Mouse (Mus musculus): ENCODE results near the gene Fmnl2.

DNA sequence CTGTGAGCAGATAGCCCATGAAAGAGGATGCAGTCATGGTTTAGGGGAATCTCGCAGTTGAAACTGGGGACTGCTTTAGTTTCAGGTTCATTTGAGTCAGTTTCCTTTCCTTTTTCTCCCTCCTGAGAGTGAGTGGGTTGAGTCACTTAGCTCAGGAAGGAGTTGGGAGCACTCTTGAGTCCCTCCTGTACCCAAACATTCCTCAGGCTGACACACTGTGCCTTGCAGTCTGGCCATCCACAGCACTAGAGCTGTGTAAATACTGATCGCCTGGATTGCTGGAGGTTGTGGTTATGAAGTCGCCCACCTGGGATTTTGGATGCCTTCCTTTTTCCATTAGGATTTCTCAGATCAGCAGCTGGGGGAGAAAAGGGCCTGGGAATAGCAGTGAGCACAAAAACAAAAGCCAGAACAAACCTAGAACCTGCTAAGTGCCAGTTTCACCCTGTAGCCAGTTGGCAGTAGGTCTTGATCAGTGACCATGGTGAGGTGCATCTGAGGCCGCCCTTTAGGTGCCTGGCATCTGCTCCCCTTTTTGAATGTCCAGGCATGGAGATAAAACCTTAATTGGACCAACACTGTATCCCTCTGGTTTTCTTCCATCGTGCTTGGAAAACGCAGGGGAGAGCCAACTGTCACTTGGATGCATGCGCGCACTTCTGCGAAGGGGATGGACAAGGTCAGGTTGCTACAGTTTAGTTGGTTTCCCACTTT lies 4.5 kb downstream of the Fmnl2 start:
- TF ChIP-seq CTCF (IDR thresholded peaks at IDR 0.05; ENCODE audit: extremely low read depth, insufficient read depth, insufficient read length, insufficient replicate concordance) (no peak), POLR2A (IDR thresholded peaks at IDR 0.05; ENCODE audit: low read depth, low read length) (no peak)
